Mouse (Mus musculus) forebrain, embryonic 16.5 days (tissue): ENCODE data around the gene Dnajc12. TPM values are rescaled to one million over a fixed set of nuclear protein-coding genes. Genes with fewer than 3 reads are reported as not detected.

Experiments used
- ATAC-seq: fragments of 200-750 bp; cut with Nextera tagmentation; 2 replicates; pipeline ENCODE4 v1.8.0; 2017; ENCODE audit warnings: mild to moderate bottlenecking, moderate library complexity
- H3K27ac ChIP-seq: fragments of 300-500 bp; sonication (generic); 2 replicates; pipeline ENCODE4 v1.5.1; 2014; ENCODE audit warnings: low read length, control low read depth
- H3K27me3 ChIP-seq: fragments of 300-500 bp; sonication (generic); replicated peaks from 2 replicates; pipeline ENCODE4 v1.6.1; 2014; ENCODE audit warnings: low read length; ENCODE audit not compliant: control insufficient read depth, insufficient read depth
- H3K36me3 ChIP-seq: fragments of 300-500 bp; sonication (generic); 2 replicates; pipeline ENCODE4 v1.6.1; 2014; ENCODE audit not compliant: control insufficient read depth, insufficient read depth
- H3K4me1 ChIP-seq: fragments of 300-500 bp; sonication (generic); replicated peaks from 2 replicates; pipeline ENCODE4 v1.6.1; 2014; ENCODE audit warnings: low read length; ENCODE audit not compliant: control insufficient read depth, insufficient read depth
- H3K4me2 ChIP-seq: fragments of 300-500 bp; sonication (generic); 2 replicates; pipeline ENCODE4 v1.6.1; 2014; ENCODE audit warnings: mild to moderate bottlenecking, low read length, control low read depth
- H3K4me3 ChIP-seq: fragments of 300-500 bp; sonication (generic); replicated peaks from 2 replicates; pipeline ENCODE4 v1.5.1; 2014; ENCODE audit warnings: mild to moderate bottlenecking, low read length, control low read depth
- H3K9ac ChIP-seq: fragments of 300-500 bp; sonication (generic); replicated peaks from 2 replicates; pipeline ENCODE4 v1.6.1; 2014; ENCODE audit warnings: low read depth, low read length, control low read depth
- H3K9me3 ChIP-seq: fragments of 300-500 bp; sonication (generic); 2 replicates; pipeline ENCODE4 v1.6.1; 2016; ENCODE audit warnings: low read length; ENCODE audit not compliant: control insufficient read depth
- WGBS: fragments of 180-500 bp; shearing (Covaris S2); extraction: QIAGEN DNeasy Blood & Tissue Kit; methylation state at CpG from one replicate; pipeline ENCODE4 v1.1.7; 2014; 5-methylcytosine and 5-hydroxymethylcytosine counted together
- polyA plus RNA-seq: library from polyadenylated mRNA; unstranded; fragments of >200 nt; fragmentation: Nextera tagmentation; extraction: Ambion mirVana; gene quantifications from 2 replicates; pipeline ENCODE4 v1.2.1, GENCODE M21; 2015

Dnajc12 gene
- polyA plus RNA-seq, 1 experiment from 2014 or later, result 6.9 TPM

DNA sequence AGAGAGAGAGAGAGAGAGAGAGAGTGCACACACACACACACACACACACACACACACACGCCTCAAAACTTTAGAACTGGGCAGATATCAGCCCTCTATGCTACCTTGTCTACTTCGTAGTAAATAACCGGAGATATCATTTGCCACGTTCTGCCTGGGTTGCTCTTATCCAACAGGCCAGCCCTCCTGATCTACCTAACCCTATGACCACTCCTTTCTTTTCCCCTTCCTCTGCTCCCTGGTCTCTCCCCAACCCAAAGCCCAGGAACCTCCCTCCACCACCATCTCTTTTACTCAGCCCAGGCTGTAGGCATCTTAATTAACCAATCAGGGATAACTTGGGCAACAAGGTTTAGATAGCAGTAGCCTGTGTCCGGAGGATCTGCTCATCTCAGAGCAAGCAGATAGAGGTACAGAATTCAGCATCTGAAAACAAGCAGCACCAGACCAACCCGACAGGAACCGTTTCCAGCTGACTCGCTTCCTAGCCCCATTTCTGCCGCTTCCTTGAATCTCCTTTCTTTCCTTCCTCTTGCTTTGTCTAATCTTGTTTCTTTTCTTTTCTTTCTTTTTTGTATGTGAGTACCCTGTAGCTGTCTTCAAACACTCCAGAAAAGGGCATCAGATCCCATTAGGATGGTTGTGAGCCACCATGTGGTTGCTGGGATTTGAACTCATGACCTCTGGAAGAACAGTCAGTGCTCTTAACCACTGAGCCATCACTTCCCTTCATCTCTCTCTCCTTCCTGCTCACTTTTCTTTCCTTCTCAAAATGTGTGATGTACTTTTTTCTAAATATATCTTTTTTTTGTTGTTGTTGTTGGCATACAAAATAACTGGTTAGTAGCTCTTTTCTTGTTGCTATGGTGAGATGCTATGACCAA, 41.6 kb downstream of the Dnajc12 start:
- Histone ChIP-seq H3K27ac (no peak overlapping the region), H3K27me3 (no peaks in the 10 kb centered on the region), H3K9me3 (no peaks in the 10 kb centered on the region), H3K4me1 (peaks cover 3% of the 10 kb centered on the region; the same call in 1 of the 2 replicates), H3K4me2 (no peak overlapping the region), H3K4me3 (no peak overlapping the region), H3K9ac (no peak overlapping the region), H3K36me3 (no peaks in the 10 kb centered on the region)
- ATAC-seq, result no peak
- WGBS, result 83% methylated on average over 9 of the region's 9 CpGs

DNA sequence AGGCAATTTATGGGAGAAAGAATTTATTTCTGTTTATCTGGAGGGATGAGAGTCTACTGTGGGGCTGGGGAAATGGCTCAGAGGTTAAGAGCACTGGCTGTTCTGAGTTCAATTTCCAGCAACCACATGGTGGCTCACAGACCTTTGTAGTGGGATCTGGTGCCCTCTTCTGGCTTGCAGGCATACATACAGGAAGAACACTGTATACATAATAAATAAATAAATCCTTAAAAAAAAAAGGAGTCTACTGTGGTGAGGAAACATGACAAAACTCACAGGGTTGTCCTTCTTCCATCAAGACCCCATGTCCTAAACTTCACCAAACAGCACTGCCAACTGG, 42.2 kb downstream of the Dnajc12 start:
- H3K27ac ChIP-seq, result no peak overlapping the region
- peaks cover 3% of the 10 kb centered on the region; the same call in 1 of the 2 replicates for H3K4me1 ChIP-seq
- no peak overlapping the region for H3K9ac ChIP-seq
- no peak for ATAC-seq
- no peak overlapping the region for H3K4me2 ChIP-seq
- no peak overlapping the region for H3K4me3 ChIP-seq
- no peaks in the 10 kb centered on the region for H3K9me3 ChIP-seq
- H3K27me3 ChIP-seq, result no peaks in the 10 kb centered on the region
- no peaks in the 10 kb centered on the region for H3K36me3 ChIP-seq

GRCm38 (mm10) chr10:63427146-63427545, 44.9 kb downstream of the Dnajc12 start:
- no peak overlapping the region for H3K9ac ChIP-seq
- no peak overlapping the region for H3K4me3 ChIP-seq
- H3K27me3 ChIP-seq, result no peaks in the 10 kb centered on the region
- WGBS, result 82% methylated on average over 8 of the region's 8 CpGs
- no peak overlapping the region for H3K27ac ChIP-seq
- no peak overlapping the region for H3K4me2 ChIP-seq
- ATAC-seq, result no peak
- no peaks in the 10 kb centered on the region for H3K36me3 ChIP-seq
- H3K4me1 ChIP-seq, result peaks cover 3% of the 10 kb centered on the region; the same call in 1 of the 2 replicates
- H3K9me3 ChIP-seq, result no peaks in the 10 kb centered on the region

- 24% methylated on average over 19 of the region's 19 CpGs for WGBS
- ATAC-seq, result no peak
- H3K27ac ChIP-seq, result no peak overlapping the region
These were observed 46.2 kb downstream of the Dnajc12 start for GRCm38 (mm10) chr10:63428243-63429022.

GRCm38 (mm10) chr10:63429023-63429340, 46.7 kb downstream of the Dnajc12 start:
- Histone ChIP-seq H3K4me3 (peak overlapping the region; percentile 89), H3K9me3 (no peaks in the 10 kb centered on the region), H3K9ac (peak overlapping the region; percentile 50), H3K36me3 (no peaks in the 10 kb centered on the region), H3K4me1 (peaks cover 3% of the 10 kb centered on the region; the same call in 1 of the 2 replicates), H3K27ac (no peak overlapping the region), H3K27me3 (no peaks in the 10 kb centered on the region), H3K4me2 (peak overlapping the region; percentile 79)
- no peak for ATAC-seq
- WGBS, result under 1% methylated on average over 11 of the region's 11 CpGs

More at GRCm38 (mm10) chr10:63428243-63429022, 46.2 kb downstream of the Dnajc12 start:
- H3K4me3 ChIP-seq, result peak overlapping the region; percentile 89
- H3K9ac ChIP-seq, result peak overlapping the region; percentile 50
- H3K4me1 ChIP-seq, result peaks cover 3% of the 10 kb centered on the region; the same call in 1 of the 2 replicates
- no peaks in the 10 kb centered on the region for H3K9me3 ChIP-seq
- H3K36me3 ChIP-seq, result no peaks in the 10 kb centered on the region
- H3K4me2 ChIP-seq, result peak overlapping the region; percentile 79
- no peaks in the 10 kb centered on the region for H3K27me3 ChIP-seq

DNA sequence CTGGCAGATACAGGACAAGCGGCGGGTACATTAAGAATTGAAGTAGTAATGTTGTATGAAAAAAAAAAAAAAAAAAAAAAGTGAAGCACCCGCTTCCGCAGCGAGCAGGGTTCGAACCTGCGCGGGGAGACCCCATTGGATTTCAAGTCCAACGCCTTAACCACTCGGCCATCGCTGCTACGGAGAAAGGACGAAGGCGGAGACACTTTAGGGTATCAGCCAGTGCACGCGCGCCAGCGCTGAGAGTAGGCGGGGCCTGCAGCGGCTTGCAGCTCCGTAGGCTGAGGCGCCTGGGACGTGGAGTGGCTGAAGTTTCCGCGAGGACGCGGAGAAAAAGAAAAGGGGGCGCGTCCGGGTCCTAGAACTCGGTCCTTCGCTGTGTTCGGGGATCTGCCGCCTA, 47.1 kb downstream of the Dnajc12 start:
- no peaks in the 10 kb centered on the region for H3K9me3 ChIP-seq
- H3K36me3 ChIP-seq, result no peaks in the 10 kb centered on the region
- H3K4me1 ChIP-seq, result peaks cover 3% of the 10 kb centered on the region; the same call in 1 of the 2 replicates
- peak; percentile 94 for ATAC-seq
- H3K27me3 ChIP-seq, result no peaks in the 10 kb centered on the region
- H3K4me2 ChIP-seq, result peak overlapping the region; percentile 79
- WGBS, result under 1% methylated on average over 34 of the region's 34 CpGs
- H3K9ac ChIP-seq, result peak overlapping the region; percentile 52
- peak overlapping the region; percentile 75 for H3K27ac ChIP-seq
- peak overlapping the region; percentile 89 for H3K4me3 ChIP-seq

DNA sequence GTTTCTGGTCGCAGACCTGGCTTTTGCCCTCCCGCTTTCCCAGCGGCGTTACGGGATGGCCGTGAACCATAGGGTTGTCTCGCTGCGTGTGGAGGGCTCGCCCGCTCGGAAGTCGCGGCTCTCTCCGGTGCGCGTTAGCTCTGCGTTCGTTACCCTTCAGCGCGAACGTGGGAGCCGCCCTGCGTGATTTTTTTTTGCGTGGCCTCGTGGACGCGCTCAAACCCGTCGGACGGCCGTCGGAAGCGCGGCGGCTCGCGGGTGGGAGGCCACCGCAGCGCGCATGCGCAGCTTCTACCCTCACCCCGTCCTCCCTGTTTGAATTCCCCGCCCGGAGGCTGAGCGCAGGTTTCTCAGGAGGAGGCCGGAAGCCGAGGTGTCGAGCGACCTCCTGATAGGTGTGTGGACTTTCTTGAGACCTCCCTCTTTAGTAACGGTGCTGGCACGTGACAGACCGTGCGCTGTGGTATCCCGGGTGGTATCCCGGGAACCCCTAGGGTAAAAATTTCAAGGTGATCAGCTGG, 47.6 kb downstream of the Dnajc12 start, which contains the start of gene Ctnna3:
Ctnna3 (plus strand) TSS at position 314 of the 521 bp plus-strand sequence.
- peak within 1 kb of the TSS; percentile 75 for H3K27ac ChIP-seq
- WGBS, result under 1% methylated on average over 55 of the region's 55 CpGs
- H3K9me3 ChIP-seq, result no peaks in the 10 kb centered on the region
- H3K9ac ChIP-seq, result peak within 1 kb of the TSS; percentile 52
- ATAC-seq, result peak; percentile 96
- peak within 1 kb of the TSS; percentile 79 for H3K4me2 ChIP-seq
- peak within 1 kb of the TSS; percentile 89 for H3K4me3 ChIP-seq
- no peaks in the 10 kb centered on the region for H3K27me3 ChIP-seq
- peaks cover 3% of the 10 kb centered on the region; the same call in 1 of the 2 replicates for H3K4me1 ChIP-seq
- H3K36me3 ChIP-seq, result no peaks in the 10 kb centered on the region

GRCm38 (mm10) chr10:63431221-63431736, 49.0 kb downstream of the Dnajc12 start:
- Histone ChIP-seq H3K36me3 (no peaks in the 10 kb centered on the region), H3K27me3 (no peaks in the 10 kb centered on the region), H3K27ac (no peak overlapping the region), H3K9me3 (no peaks in the 10 kb centered on the region), H3K4me1 (peaks cover 3% of the 10 kb centered on the region; the same call in 1 of the 2 replicates), H3K9ac (no peak overlapping the region), H3K4me3 (no peak overlapping the region), H3K4me2 (no peak overlapping the region)
- WGBS, result 91% methylated on average over 7 of the region's 7 CpGs
- ATAC-seq, result no peak

DNA sequence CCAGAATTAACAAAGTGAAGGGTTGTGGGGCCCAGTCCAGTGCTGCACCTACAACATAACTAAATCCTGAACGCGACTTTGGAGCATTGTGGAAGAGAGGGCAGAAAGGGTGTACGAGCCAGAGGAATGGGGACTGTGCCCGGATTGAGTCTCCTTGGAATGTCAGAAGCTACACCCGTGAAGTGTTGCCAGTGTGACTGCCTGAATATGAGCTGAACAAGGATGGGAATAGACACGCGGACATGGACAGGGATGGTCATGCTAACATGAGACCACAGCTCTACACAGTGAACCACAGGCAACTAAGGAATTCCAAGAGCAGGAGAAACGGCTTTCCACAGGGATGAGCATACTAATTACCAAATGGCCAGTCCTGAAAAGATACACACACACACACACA, 49.9 kb downstream of the Dnajc12 start:
- no peaks in the 10 kb centered on the region for H3K36me3 ChIP-seq
- no peaks in the 10 kb centered on the region for H3K9me3 ChIP-seq
- H3K4me2 ChIP-seq, result no peak overlapping the region
- H3K27ac ChIP-seq, result no peak overlapping the region
- no peak overlapping the region for H3K4me3 ChIP-seq
- ATAC-seq, result no peak
- H3K4me1 ChIP-seq, result peaks cover 3% of the 10 kb centered on the region; the same call in 1 of the 2 replicates
- H3K9ac ChIP-seq, result no peak overlapping the region
- 91% methylated on average over 8 of the region's 8 CpGs for WGBS
- no peaks in the 10 kb centered on the region for H3K27me3 ChIP-seq
